Mouse (Mus musculus) erythroblast, embryonic 14.5 days (primary cell): ENCODE data around the gene Htr6.

Source experiments
- GATA1 ChIP-seq: IDR thresholded peaks from 2 replicates; pipeline ENCODE4 v1.6.1; 2012; ENCODE audit warnings: low read length, inconsistent platforms, mixed read lengths
- TAL1 ChIP-seq: IDR thresholded peaks from 3 replicates; pipeline ENCODE4 v1.6.1; 2012; ENCODE audit warnings: low read length, inconsistent platforms, mixed read lengths

DNA sequence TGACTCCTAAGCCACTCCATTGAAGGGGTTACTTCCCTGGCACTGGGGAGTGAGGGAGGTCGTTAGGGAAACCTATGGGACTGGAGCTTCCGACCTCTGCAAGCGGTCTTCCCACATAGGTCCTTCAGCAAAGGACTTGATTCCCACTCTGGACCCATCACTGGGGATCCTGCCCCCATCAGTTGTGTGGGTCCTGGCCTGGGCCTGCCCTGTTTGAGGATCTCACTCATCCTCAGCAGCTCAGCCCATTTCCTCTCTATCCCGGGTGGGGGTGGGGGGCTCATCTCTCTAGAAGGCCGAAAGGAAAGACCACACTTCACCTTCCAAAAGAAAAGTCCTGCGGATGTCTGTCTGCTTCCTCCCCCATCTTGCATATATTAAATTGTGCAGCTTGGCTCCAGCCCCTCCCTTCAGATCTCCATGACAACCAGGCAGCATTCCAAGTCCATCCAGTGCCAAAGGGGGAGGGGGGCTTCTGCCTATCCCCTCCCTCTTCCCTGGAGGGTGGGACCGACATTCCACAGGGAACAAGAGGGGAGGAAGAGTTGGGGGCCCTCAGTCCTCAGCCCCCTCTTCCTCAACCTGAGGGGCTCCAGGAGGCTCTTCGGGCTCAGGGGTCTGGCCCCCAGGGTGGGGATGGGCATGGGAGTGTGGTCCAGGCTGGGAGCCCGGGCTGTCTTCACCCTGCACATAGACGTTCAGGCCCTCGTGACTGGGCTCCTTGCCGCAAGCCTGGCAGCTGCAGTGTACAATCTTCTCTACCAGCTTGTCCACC lies 7.6 kb upstream of the Htr6 start:
- TF ChIP-seq GATA1 (no peak), TAL1 (no peak)
